Mouse (Mus musculus): ENCODE data around the gene Nxn.

Nxn gene

GRCm38 (mm10) chr11:76401398-76401797, 2.5 kb upstream of the Nxn start:
- in situ Hi-C loops (cut with MboI, MseI), result no loop called here

DNA sequence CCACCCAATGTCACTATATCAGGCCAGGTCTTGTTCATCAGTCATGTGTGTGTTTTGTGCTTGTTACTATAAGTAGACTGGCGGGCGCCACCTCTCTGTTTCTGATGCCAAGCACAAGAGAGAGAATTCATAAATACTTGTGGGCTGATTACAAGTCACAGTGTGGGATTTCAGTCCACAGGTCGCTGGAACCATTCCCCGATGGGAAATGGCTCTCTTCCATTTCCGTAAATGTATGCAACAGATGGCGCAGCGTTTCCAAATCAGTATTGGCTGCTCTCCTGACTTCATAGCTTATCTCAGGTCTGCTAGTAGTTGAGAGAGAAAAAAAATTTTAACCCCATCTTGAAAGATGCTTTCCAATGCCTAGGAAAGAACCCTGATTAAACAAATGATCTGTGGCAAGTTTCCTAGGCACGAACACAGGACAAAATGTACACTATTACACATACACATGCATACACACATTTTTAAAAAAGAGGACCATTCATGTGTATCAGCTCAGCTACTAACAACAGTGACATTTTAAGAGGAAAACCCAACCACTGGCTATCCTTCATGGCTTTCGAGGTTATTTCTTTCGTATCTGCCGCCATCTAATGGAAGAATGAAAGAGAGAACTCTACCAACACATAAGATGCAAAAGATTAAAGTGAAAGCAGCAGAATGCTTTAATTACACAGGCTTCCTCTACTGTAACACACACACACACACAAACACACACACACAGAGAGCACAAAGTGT, 819 bp upstream of the Nxn start:
- in situ Hi-C loops (cut with MboI, MseI), result no loop called here

GRCm38 (mm10) chr11:76398312-76398797, 585 bp downstream of the Nxn start:
- in situ Hi-C loops (cut with MboI, MseI), result no loop called here

DNA sequence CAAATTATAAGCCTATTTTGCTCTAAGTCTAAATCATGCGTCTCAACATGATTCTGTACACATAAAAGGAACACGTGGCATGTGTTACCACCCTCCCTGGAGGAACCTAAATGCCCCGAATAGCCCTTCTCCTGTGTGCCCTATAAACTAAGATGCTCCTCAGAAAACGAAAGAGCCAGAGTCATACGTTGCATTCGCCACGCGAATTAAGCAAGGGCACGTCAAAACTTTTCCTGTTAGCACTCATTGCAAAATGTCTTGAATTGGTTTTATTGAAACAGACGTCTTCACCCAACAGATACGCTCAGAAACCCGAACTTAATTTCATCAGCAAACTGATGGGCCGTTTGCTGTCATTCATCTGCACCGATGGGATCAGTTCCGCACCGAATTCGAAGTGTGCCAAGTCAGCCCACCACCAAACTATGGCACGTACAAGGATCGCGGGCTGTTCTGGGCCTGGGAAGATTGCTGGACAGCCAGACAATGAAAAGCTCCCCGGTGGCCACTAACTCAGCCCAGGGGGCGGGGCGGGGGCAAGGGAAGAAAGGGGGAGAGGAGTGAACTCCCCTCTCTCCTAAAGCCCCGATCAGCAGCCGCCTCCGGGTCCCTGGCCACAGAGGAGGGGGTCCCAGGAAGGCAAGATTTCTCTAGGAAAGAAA, 1.2 kb downstream of the Nxn start:
- in situ Hi-C loops (cut with MboI, MseI), result no loop called here

GRCm38 (mm10) chr11:76392996-76393395, 5.9 kb downstream of the Nxn start:
- in situ Hi-C loops (cut with MboI, MseI), result no loop called here

GRCm38 (mm10) chr11:76392532-76392931, 6.4 kb downstream of the Nxn start:
- in situ Hi-C loops (cut with MboI, MseI), result no loop called here

- in situ Hi-C loops (cut with MboI, MseI), result no loop called here
These were observed 10.2 kb downstream of the Nxn start for GRCm38 (mm10) chr11:76388711-76389110.

- in situ Hi-C loops (cut with MboI, MseI), result no loop called here
These were observed 11.8 kb downstream of the Nxn start for GRCm38 (mm10) chr11:76387097-76387496.

- in situ Hi-C loops (cut with MboI, MseI), result no loop called here
These were observed 13.2 kb downstream of the Nxn start for GRCm38 (mm10) chr11:76385746-76386145.

DNA sequence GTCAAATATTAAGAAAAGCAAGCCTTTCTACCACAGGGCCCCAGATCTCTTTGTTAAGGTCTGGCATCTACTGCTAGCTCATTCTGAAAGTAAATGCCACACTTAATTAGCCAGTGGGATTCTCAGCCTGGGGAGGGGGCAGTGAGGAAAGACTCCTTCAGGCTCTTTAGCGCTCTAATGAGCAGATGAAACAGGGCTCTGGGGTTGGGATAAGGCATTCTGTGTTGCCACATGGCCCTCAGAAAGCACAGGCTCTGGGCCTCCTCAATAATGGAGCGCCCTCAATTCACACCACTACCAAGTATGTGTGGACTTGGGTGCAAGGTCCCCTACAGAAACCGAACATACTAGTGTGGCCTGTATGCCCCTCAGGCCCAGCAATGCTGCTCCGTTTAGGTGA, 13.9 kb downstream of the Nxn start:
- in situ Hi-C loops (cut with MboI, MseI), result no loop called here

- in situ Hi-C loops (cut with MboI, MseI), result no loop called here
These were observed 14.6 kb downstream of the Nxn start for GRCm38 (mm10) chr11:76384307-76384706.

GRCm38 (mm10) chr11:76382711-76383324, 16.1 kb downstream of the Nxn start:
- in situ Hi-C loops (cut with MboI, MseI), result no loop called here

GRCm38 (mm10) chr11:76381201-76381885, 17.6 kb downstream of the Nxn start:
- in situ Hi-C loops (cut with MboI, MseI), result no loop called here

DNA sequence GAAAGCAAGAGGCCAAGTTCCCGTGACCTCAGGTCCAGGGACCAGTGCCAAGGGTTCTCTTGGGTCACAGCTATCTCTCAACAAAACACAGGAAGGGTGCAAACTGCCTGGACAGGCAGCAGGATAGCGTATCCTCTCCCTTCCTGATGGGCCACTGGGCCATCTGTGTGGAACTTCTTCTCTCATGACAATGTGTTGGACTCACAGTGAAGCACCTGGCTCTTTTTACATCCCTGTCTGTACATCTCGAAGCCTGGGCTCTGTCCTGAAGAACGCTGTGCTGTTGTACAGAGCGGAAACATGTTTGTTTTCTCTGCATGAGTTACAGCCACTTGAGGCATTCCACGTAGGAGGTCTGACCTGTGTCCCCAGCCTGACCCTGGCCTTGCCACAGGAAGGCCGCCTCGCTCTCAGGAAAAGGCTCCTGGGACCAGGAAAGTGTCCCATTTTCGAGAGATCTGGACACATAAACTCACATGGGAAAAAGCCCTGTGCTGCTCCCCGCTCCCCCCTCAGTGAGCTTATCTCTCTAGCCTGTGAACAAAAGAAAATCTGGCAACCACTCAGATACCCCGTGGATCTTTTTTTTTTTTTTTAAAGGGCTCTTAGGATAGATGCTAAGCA, 18.9 kb downstream of the Nxn start:
- in situ Hi-C loops (cut with MboI, MseI), result no loop called here

- in situ Hi-C loops (cut with MboI, MseI), result no loop called here
These were observed 22.5 kb downstream of the Nxn start for GRCm38 (mm10) chr11:76376425-76376824.

- in situ Hi-C loops (cut with MboI, MseI), result no loop called here
These were observed 24.3 kb downstream of the Nxn start for GRCm38 (mm10) chr11:76374491-76375185.

- in situ Hi-C loops (cut with MboI, MseI), result no loop called here
These were observed 26.4 kb downstream of the Nxn start for GRCm38 (mm10) chr11:76372534-76372933.

DNA sequence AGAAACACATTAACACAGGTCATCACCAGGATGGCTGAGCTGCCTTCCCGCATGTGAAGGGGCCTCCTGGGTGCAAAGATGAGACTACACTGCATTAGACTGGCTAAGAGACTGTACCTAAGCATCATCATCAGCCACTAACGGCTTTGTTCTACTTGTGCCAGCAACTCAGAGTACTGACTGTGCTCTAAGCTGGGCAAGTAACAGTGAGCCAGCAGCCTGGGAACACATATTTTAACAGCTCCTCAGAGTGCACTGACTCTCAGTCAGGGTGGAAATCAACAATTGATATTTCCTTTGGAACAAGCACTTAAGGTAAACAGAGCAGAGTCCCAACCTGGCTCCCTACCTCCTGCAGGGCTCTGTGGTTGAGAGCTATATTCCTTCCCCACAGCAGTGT, 26.8 kb downstream of the Nxn start:
- in situ Hi-C loops (cut with MboI, MseI), result no loop called here

DNA sequence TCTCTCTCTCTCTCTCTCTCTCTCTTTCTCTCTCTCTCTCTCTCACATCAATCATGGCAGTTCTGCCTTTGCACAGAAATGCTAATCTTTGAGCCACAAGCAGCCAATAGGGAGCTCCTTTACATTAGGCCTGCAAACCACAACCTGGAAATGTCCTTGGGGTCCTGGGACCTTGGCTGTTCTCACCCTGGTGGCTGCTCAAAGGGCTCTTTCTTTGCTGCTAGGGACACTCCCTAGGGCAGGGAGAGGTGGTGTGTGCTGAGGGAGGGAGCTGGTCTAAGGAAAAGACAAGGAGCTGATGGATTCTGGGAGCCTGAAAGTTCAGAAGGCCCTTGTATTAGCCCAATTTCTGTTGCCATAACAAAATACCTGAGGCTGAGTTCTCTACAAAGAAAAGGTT, 28.4 kb downstream of the Nxn start:
- in situ Hi-C loops (cut with MboI, MseI), result no loop called here

- in situ Hi-C loops (cut with MboI, MseI), result no loop called here
These were observed 32.2 kb downstream of the Nxn start for GRCm38 (mm10) chr11:76366720-76367119.

DNA sequence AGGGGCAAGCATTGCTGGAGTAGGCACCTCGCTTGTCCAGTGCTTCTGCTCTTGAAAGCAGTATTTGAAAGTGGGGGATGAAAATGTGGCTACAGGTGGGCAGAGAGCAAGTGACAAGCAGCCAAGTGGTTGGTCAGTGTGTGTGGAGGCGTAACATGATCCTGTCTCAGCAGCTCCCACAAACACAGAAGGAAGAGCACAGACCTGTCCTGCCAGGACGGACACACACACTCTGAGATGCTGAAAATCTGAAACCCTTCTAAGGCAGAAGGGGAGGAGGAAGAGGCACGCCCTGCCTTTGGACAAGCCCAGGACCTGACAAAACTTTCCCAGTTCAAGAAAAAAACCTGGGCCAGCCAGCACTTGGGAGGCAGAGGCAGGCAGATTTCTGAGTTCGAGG, 34.9 kb downstream of the Nxn start:
- in situ Hi-C loops (cut with MboI, MseI), result no loop called here

All from T-helper 2 cell (primary cell).